Mouse (Mus musculus): ENCODE measurements at regions not wholly inside any gene's neighbourhood (a gene's known extent, or its start where the extent isn't known, plus 50 kb on each side); places are given as distances from the start of the nearest gene placed in this dataset.

DNA sequence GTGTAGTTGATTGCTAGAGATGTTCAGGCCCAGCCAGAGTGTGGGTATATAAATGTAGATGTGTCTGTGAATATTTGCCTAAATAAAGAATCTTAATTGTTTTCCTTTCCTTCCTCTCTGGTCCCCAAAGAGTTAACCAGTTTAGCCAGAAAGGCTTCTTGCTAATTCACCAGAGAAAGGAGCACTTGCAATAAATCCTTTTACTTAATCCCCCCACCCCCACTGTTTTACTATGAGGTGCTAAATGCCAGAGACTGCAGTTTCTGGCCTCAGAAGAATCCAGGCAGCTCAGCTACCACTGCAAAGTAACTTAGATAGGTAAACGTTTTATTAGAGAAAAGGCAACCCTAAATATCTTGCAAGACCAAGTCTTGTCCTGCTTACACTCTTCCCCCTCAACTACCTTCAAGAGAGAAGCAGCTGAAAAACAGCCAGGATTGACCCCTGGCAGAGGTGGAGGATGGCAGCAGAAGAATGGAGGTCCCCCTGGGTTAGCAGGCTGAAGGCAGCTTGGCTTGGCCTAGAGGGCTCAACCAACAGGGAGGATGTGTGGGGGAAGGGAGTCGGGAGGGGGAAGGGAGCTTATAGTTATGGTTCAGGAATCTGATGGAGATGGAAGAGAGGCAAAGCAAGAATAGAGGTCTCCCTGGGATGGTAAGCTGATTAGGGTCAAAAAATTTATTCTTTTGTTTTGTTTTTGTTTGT lies 87.9 kb upstream of the Ins2 start:
- no peak for TF ChIP-seq POLR2A (IDR thresholded peaks at IDR 0.05; ENCODE audit: borderline replicate concordance, control insufficient read depth, low read depth, low read length)
- no peak for TF ChIP-seq CTCF (IDR thresholded peaks at IDR 0.05; ENCODE audit: control insufficient read depth, insufficient read depth, low read length)

All from bone marrow, adult 2 months (tissue).